Mouse (Mus musculus) c-Kit-negative CD71-positive TER-119-positive erythroid progenitor cells, embryonic 14.5 days (primary cell): ENCODE data around the gene Bcl2l10.

Source experiments
- DNase-seq: peaks from one replicate; pipeline ENCODE4 v3.0.0-alpha.2; 2013; ENCODE audit warnings: low read depth, low spot score

Gene Bcl2l10

DNA sequence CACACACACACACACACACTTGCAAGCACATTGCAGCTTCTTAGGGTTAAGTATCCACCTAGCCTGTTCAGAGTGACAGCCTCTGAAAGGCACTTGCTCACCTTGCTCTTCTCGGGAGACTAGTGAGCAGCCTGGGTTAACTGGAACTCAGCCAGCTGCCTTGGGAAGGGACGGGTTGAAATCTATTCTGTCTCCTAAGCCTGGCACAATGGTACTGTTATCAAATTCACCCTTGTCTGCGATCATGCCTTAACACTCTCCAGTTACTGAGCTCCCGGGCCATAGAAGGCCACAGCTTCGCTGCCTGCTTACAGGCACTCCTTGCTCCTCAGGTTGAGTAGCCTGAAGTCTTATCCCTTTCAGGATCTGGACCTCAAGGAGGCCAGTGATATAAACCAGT is 53.1 kb downstream of the Bcl2l10 start:
- no peak for DNase-seq
